Mouse (Mus musculus) MEL (cell line): ENCODE results near the gene Ccdc174. TPM values are rescaled to one million over a fixed set of nuclear protein-coding genes. Genes with fewer than 3 reads are reported as not detected.

Experiments used
- DNase-seq: peaks from one replicate; pipeline ENCODE4 v3.0.0; 2011; ENCODE audit warnings: low read depth, low spot score
- H3K27ac ChIP-seq: 2 replicates; pipeline ENCODE4 v1.5.1; 2012; ENCODE audit warnings: low read depth, mild to moderate bottlenecking, control low read depth, low read length, moderate library complexity; ENCODE audit not compliant: control insufficient read depth
- H3K27me3 ChIP-seq, 2 experiments: fragments of 150-350 bp in 1 of 2; sonication (generic) in 1 of 2; 2 replicates each; pipeline ENCODE4 v1.6.1; 2012; ENCODE audit warnings: low read length in 2 of 2, mild to moderate bottlenecking in 2 of 2, improper control_type of control experiment in 1 of 2, moderate library complexity in 1 of 2; ENCODE audit not compliant: insufficient read depth in 2 of 2, control insufficient read depth in 1 of 2
- H3K36me3 ChIP-seq, 2 experiments: 2 replicates each; pipeline ENCODE4 v1.6.1; 2012 to 2014; ENCODE audit warnings: low read length in 2 of 2, improper control_type of control experiment in 1 of 2, inconsistent platforms in 1 of 2, mild to moderate bottlenecking in 1 of 2; ENCODE audit not compliant: insufficient read depth in 2 of 2, control insufficient read depth in 1 of 2
- H3K4me1 ChIP-seq, 2 experiments: fragments of 150-350 bp in 1 of 2; sonication (generic) in 1 of 2; 2 replicates each; pipeline ENCODE4 v1.6.1; 2012; ENCODE audit warnings: low read length in 2 of 2, improper control_type of control experiment in 1 of 2, mild to moderate bottlenecking in 1 of 2; ENCODE audit not compliant: insufficient read depth in 2 of 2, control insufficient read depth in 1 of 2
- H3K4me3 ChIP-seq, 2 experiments: fragments of 150-350 bp in 1 of 2; sonication (generic) in 1 of 2; 2 replicates each; pipeline ENCODE4 v1.5.1; 2012; ENCODE audit warnings: low read depth in 2 of 2, low read length in 2 of 2, mild to moderate bottlenecking in 2 of 2, moderate library complexity in 2 of 2, control low read depth in 1 of 2, improper control_type of control experiment in 1 of 2; ENCODE audit not compliant: control insufficient read depth in 1 of 2, insufficient read depth in 1 of 2
- H3K79me2 ChIP-seq: 2 replicates; pipeline ENCODE4 v1.6.1; 2012; ENCODE audit warnings: mild to moderate bottlenecking, low read length, moderate library complexity; ENCODE audit not compliant: control insufficient read depth, poor library complexity, insufficient read depth
- H3K9ac ChIP-seq: 2 replicates; pipeline ENCODE4 v1.6.1; 2012; ENCODE audit warnings: low read depth, mild to moderate bottlenecking, control low read depth, low read length, moderate library complexity; ENCODE audit not compliant: control insufficient read depth, poor library complexity, severe bottlenecking
- H3K9me3 ChIP-seq: fragments of 150-350 bp; sonication (generic); replicated peaks from 2 replicates; pipeline ENCODE4 v1.6.1; 2012; ENCODE audit warnings: mild to moderate bottlenecking, low read length, improper control_type of control experiment, moderate library complexity; ENCODE audit not compliant: insufficient read depth
- BHLHE40 ChIP-seq: IDR thresholded peaks from 2 replicates; pipeline ENCODE4 v1.6.1; 2012; ENCODE audit warnings: low read depth, mild to moderate bottlenecking, inconsistent platforms, low read length, improper control_type of control experiment, borderline replicate concordance
- CTCF ChIP-seq, 3 experiments: IDR thresholded peaks in 2 of 3; conservative IDR thresholded peaks in 1 of 3; 2 replicates each; pipeline ENCODE4 v1.5.1; 2011 to 2012; ENCODE audit warnings: low read length in 3 of 3, low read depth in 2 of 3, mild to moderate bottlenecking in 2 of 3, improper control_type of control experiment in 1 of 3, inconsistent platforms in 1 of 3, mixed read lengths in 1 of 3, moderate library complexity in 1 of 3; ENCODE audit not compliant: control insufficient read depth in 1 of 3, insufficient read depth in 1 of 3, poor library complexity in 1 of 3, severe bottlenecking in 1 of 3
- EP300 ChIP-seq, 2 experiments: IDR thresholded peaks; 2 replicates each; pipeline ENCODE4 v1.6.1; 2011; ENCODE audit warnings: improper control_type of control experiment in 2 of 2, low read length in 2 of 2, low read depth in 1 of 2, mild to moderate bottlenecking in 1 of 2
- HCFC1 ChIP-seq: IDR thresholded peaks from 2 replicates; pipeline ENCODE4 v1.6.1; 2012; ENCODE audit warnings: low read depth, mild to moderate bottlenecking, inconsistent platforms, low read length, improper control_type of control experiment, moderate library complexity
- MAX ChIP-seq: IDR thresholded peaks from 2 replicates; pipeline ENCODE4 v1.6.1; 2011; ENCODE audit warnings: low read length, improper control_type of control experiment
- MAZ ChIP-seq: IDR thresholded peaks from 2 replicates; pipeline ENCODE4 v1.6.1; 2012; ENCODE audit warnings: low read depth, mild to moderate bottlenecking, inconsistent platforms, low read length, improper control_type of control experiment
- MYC ChIP-seq: IDR thresholded peaks from 2 replicates; pipeline ENCODE4 v1.6.1; 2011; ENCODE audit warnings: low read depth, mild to moderate bottlenecking, low read length, improper control_type of control experiment, moderate library complexity
- NELFE ChIP-seq: IDR thresholded peaks from 2 replicates; pipeline ENCODE4 v1.6.1; 2011; ENCODE audit warnings: low read depth, low read length, improper control_type of control experiment
- NRF1 ChIP-seq: IDR thresholded peaks from 2 replicates; pipeline ENCODE4 v1.6.1; 2014; ENCODE audit warnings: low read depth, mild to moderate bottlenecking, inconsistent platforms, low read length, improper control_type of control experiment, moderate library complexity; ENCODE audit not compliant: poor library complexity, insufficient read depth, severe bottlenecking
- POLR2A ChIP-seq, 2 experiments: IDR thresholded peaks; 2 replicates each; pipeline ENCODE4 v1.6.1; 2011 to 2012; ENCODE audit warnings: low read length in 2 of 2, mild to moderate bottlenecking in 2 of 2, control low read depth in 1 of 2, improper control_type of control experiment in 1 of 2, low read depth in 1 of 2, moderate library complexity in 1 of 2; ENCODE audit not compliant: control insufficient read depth in 1 of 2, insufficient read depth in 1 of 2, poor library complexity in 1 of 2
- POLR2AphosphoS2 ChIP-seq: IDR thresholded peaks from 2 replicates; pipeline ENCODE4 v1.6.1; 2011; ENCODE audit warnings: low read length, improper control_type of control experiment
- POLR2AphosphoS5 ChIP-seq: IDR thresholded peaks from 2 replicates; pipeline ENCODE4 v1.6.1; 2012; ENCODE audit warnings: low read depth, borderline replicate concordance, mild to moderate bottlenecking, inconsistent platforms, low read length, moderate library complexity, mixed read lengths
- TAL1 ChIP-seq: IDR thresholded peaks from 2 replicates; pipeline ENCODE4 v1.6.1; 2012; ENCODE audit warnings: mild to moderate bottlenecking, inconsistent platforms, low read length, moderate library complexity, mixed read lengths
- TBP ChIP-seq: IDR thresholded peaks from 2 replicates; pipeline ENCODE4 v1.8.0; 2011; ENCODE audit warnings: low read depth, low read length, improper control_type of control experiment
- TCF12 ChIP-seq: IDR thresholded peaks from 2 replicates; pipeline ENCODE4 v1.6.1; 2014; ENCODE audit warnings: low read depth, mild to moderate bottlenecking, inconsistent platforms, low read length, improper control_type of control experiment, moderate library complexity
- USF1 ChIP-seq: IDR thresholded peaks from 2 replicates; pipeline ENCODE4 v1.6.1; 2014; ENCODE audit warnings: low read depth, mild to moderate bottlenecking, inconsistent platforms, low read length, improper control_type of control experiment, moderate library complexity
- ZMIZ1 ChIP-seq: IDR thresholded peaks from 2 replicates; pipeline ENCODE4 v1.6.1; 2012; ENCODE audit warnings: low read depth, mild to moderate bottlenecking, inconsistent platforms, low read length, improper control_type of control experiment, moderate library complexity
- polyA plus RNA-seq, 2 experiments: library from polyadenylated mRNA; stranded (reverse) in 1 of 2; unstranded in 1 of 2; fragments of >175 nt in 1 of 2; fragments of >200 nt in 1 of 2; gene quantifications; 2 replicates each; pipeline versions ENCODE4 v1.2.1 to v1.2.4; 2012; ENCODE audit warnings: low replicate concordance in 2 of 2, low read depth in 1 of 2; ENCODE audit not compliant: insufficient read length in 2 of 2, insufficient read depth in 1 of 2, missing spikeins in 1 of 2
- total RNA-seq: library from RNA; depleted of rRNA; stranded (reverse); fragments of 300-350 nt; gene quantifications from 2 replicates; pipeline ENCODE4 v1.2.3, GENCODE M21; 2012

Gene Ccdc174
- total and polyA plus RNA-seq, 3 experiments, result 15.6 to 20.2 TPM; not detected in 1

- Histone ChIP-seq H3K4me3 (no peak overlapping the region), H3K9me3 (no peaks in the 10 kb centered on the region)
Measured at GRCm38 (mm10) chr6:91917716-91918115, 39.9 kb downstream of the Ccdc174 start.

GRCm38 (mm10) chr6:91931231-91931630, 53.4 kb downstream of the Ccdc174 start:
- TF ChIP-seq POLR2AphosphoS5, result no peak
- no peak for TF ChIP-seq TBP
- TF ChIP-seq NELFE, result no peak
- no peak for TF ChIP-seq TCF12
- TF ChIP-seq ZMIZ1, result no peak
- no peak for TF ChIP-seq MYC
- TF ChIP-seq NRF1, result no peak
- no peak for TF ChIP-seq MAX
- TF ChIP-seq BHLHE40, result no peak
- no peak for TF ChIP-seq POLR2AphosphoS2
- TF ChIP-seq HCFC1, result no peak
- TF ChIP-seq MAZ, result no peak
- H3K27me3 ChIP-seq, result peaks cover 8 to 16% of the 10 kb centered on the region in 2 experiments
- DNase-seq, result no peak
- H3K9me3 ChIP-seq, result no peaks in the 10 kb centered on the region
- no peaks in the 10 kb centered on the region for H3K36me3 ChIP-seq
- no peaks in the 10 kb centered on the region for H3K4me1 ChIP-seq
- no peak overlapping the region for H3K9ac ChIP-seq
- no peak overlapping the region for H3K4me3 ChIP-seq
- no peak overlapping the region for H3K27ac ChIP-seq
- H3K79me2 ChIP-seq, result no peaks in the 10 kb centered on the region

More at GRCm38 (mm10) chr6:91917716-91918115, 39.9 kb downstream of the Ccdc174 start:
- Histone ChIP-seq H3K4me1 (0 out of 4 replicates have a peak, but pooled peaks cover 0 to 3% of the 10 kb centered on the region in 2 experiments), H3K27ac (no peak overlapping the region), H3K79me2 (no peaks in the 10 kb centered on the region), H3K36me3 (no peaks in the 10 kb centered on the region), H3K9ac (no peak overlapping the region), H3K27me3 (peaks cover 3 to 4% of the 10 kb centered on the region in 2 experiments)
- DNase-seq, result no peak
- TF ChIP-seq USF1 (no peak), POLR2AphosphoS5 (no peak), NRF1 (no peak), MAX (no peak), CTCF (IDR thresholded peaks at IDR 0.05 in 2 of 3, conservative IDR thresholded peaks at IDR 0.05 in 1 of 3; ENCODE audit: control insufficient read depth in 1 of 3, insufficient read depth in 1 of 3, low read depth in 2 of 3, low read length in 3 of 3, poor library complexity in 1 of 3, severe bottlenecking in 1 of 3) (no peak), EP300 (IDR thresholded peaks at IDR 0.05; ENCODE audit: low read depth in 1 of 2, low read length in 2 of 2) (no peak), POLR2A (IDR thresholded peaks at IDR 0.05; ENCODE audit: control insufficient read depth in 1 of 2, insufficient read depth in 1 of 2, low read depth in 1 of 2, low read length in 2 of 2, poor library complexity in 1 of 2) (no peak), TAL1 (no peak)
